Mouse (Mus musculus): Measurements from ENCODE around the gene Cacna2d3. TPM values are rescaled to one million over a fixed set of nuclear protein-coding genes. Genes with fewer than 3 reads are reported as not detected.

Cacna2d3 gene
- polyA plus RNA-seq, 1 experiment from 2014 or later: 0.92 TPM

- Histone ChIP-seq H3K9me3 (ENCODE audit: control insufficient read depth, low read length) (no peaks in the 10 kb centered on the region), H3K27ac (ENCODE audit: low read length) (no peak overlapping the region), H3K9ac (ENCODE audit: low read depth, low read length) (no peak overlapping the region), H3K36me3 (ENCODE audit: control insufficient read depth, insufficient read depth, low read length) (no peaks in the 10 kb centered on the region), H3K27me3 (replicated peaks; ENCODE audit: control insufficient read depth, insufficient read depth, low read length) (no peaks in the 10 kb centered on the region), H3K4me1 (ENCODE audit: control insufficient read depth, insufficient read depth, low read length) (0 out of 2 replicates have a peak, but pooled peaks cover 4% of the 10 kb centered on the region), H3K4me3 (ENCODE audit: low read length) (no peak overlapping the region), H3K4me2 (ENCODE audit: low read depth, low read length) (no peak overlapping the region)
- no peak for ATAC-seq
Observed at GRCm38 (mm10) chr14:29273890-29274289, 447.8 kb downstream of the Cacna2d3 start.

DNA sequence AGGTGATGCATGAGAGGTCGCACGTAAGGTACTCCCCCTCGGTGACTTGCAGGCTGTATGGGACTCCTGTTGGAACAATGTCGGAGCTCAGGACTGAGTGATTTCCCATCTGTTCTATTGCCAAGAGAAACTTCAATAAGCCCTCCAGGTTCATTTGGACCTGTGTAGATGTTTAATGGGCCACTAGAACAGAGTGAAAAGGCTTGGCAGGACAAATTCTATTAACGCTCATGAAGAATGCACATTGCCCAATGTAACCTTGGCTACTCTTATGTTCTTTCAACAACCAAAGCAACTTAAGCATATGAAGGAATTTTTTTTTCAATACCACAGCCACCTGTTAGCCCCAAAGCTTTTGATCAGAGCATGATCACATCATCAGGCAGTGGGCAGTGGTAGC is 451.1 kb downstream of the Cacna2d3 start:
- no peak overlapping the region for H3K27ac ChIP-seq (ENCODE audit: low read length)
- no peaks in the 10 kb centered on the region for H3K4me1 ChIP-seq (ENCODE audit: control insufficient read depth, insufficient read depth, low read length)
- no peak for ATAC-seq
- no peak overlapping the region for H3K9ac ChIP-seq (ENCODE audit: low read depth, low read length)
- WGBS: 89% methylated on average over 5 of the region's 5 CpGs
- H3K4me2 ChIP-seq (ENCODE audit: low read depth, low read length): no peak overlapping the region
- H3K27me3 ChIP-seq (replicated peaks; ENCODE audit: control insufficient read depth, insufficient read depth, low read length): no peaks in the 10 kb centered on the region
- no peaks in the 10 kb centered on the region for H3K9me3 ChIP-seq (ENCODE audit: control insufficient read depth, low read length)
- H3K36me3 ChIP-seq (ENCODE audit: control insufficient read depth, insufficient read depth, low read length): no peaks in the 10 kb centered on the region
- no peak overlapping the region for H3K4me3 ChIP-seq (ENCODE audit: low read length)

GRCm38 (mm10) chr14:29269816-29270215 is 451.8 kb downstream of the Cacna2d3 start:
- Histone ChIP-seq H3K9ac (ENCODE audit: low read depth, low read length) (no peak overlapping the region), H3K4me2 (ENCODE audit: low read depth, low read length) (no peak overlapping the region), H3K9me3 (ENCODE audit: control insufficient read depth, low read length) (no peaks in the 10 kb centered on the region), H3K36me3 (ENCODE audit: control insufficient read depth, insufficient read depth, low read length) (no peaks in the 10 kb centered on the region), H3K27me3 (replicated peaks; ENCODE audit: control insufficient read depth, insufficient read depth, low read length) (no peaks in the 10 kb centered on the region), H3K4me3 (ENCODE audit: low read length) (no peak overlapping the region), H3K4me1 (ENCODE audit: control insufficient read depth, insufficient read depth, low read length) (no peaks in the 10 kb centered on the region), H3K27ac (ENCODE audit: low read length) (no peak overlapping the region)
- 53% methylated on average over 2 of the region's 2 CpGs for WGBS
- no peak for ATAC-seq

GRCm38 (mm10) chr14:29268609-29269008 is 453.1 kb downstream of the Cacna2d3 start:
- H3K9ac ChIP-seq (ENCODE audit: low read depth, low read length): no peak overlapping the region
- H3K9me3 ChIP-seq (ENCODE audit: control insufficient read depth, low read length): no peaks in the 10 kb centered on the region
- no peaks in the 10 kb centered on the region for H3K4me1 ChIP-seq (ENCODE audit: control insufficient read depth, insufficient read depth, low read length)
- no peaks in the 10 kb centered on the region for H3K27me3 ChIP-seq (replicated peaks; ENCODE audit: control insufficient read depth, insufficient read depth, low read length)
- no peak overlapping the region for H3K4me2 ChIP-seq (ENCODE audit: low read depth, low read length)
- 47% methylated on average over 5 of the region's 5 CpGs for WGBS
- no peaks in the 10 kb centered on the region for H3K36me3 ChIP-seq (ENCODE audit: control insufficient read depth, insufficient read depth, low read length)
- no peak overlapping the region for H3K27ac ChIP-seq (ENCODE audit: low read length)
- H3K4me3 ChIP-seq (ENCODE audit: low read length): no peak overlapping the region
- no peak for ATAC-seq

GRCm38 (mm10) chr14:29267233-29267874 is 454.3 kb downstream of the Cacna2d3 start:
- no peaks in the 10 kb centered on the region for H3K36me3 ChIP-seq (ENCODE audit: control insufficient read depth, insufficient read depth, low read length)
- H3K4me3 ChIP-seq (ENCODE audit: low read length): no peak overlapping the region
- peak; percentile 60 for ATAC-seq
- no peaks in the 10 kb centered on the region for H3K4me1 ChIP-seq (ENCODE audit: control insufficient read depth, insufficient read depth, low read length)
- WGBS: 53% methylated on average over 5 of the region's 5 CpGs
- no peaks in the 10 kb centered on the region for H3K9me3 ChIP-seq (ENCODE audit: control insufficient read depth, low read length)
- H3K27me3 ChIP-seq (replicated peaks; ENCODE audit: control insufficient read depth, insufficient read depth, low read length): no peaks in the 10 kb centered on the region
- H3K4me2 ChIP-seq (ENCODE audit: low read depth, low read length): no peak overlapping the region
- no peak overlapping the region for H3K9ac ChIP-seq (ENCODE audit: low read depth, low read length)
- no peak overlapping the region for H3K27ac ChIP-seq (ENCODE audit: low read length)

DNA sequence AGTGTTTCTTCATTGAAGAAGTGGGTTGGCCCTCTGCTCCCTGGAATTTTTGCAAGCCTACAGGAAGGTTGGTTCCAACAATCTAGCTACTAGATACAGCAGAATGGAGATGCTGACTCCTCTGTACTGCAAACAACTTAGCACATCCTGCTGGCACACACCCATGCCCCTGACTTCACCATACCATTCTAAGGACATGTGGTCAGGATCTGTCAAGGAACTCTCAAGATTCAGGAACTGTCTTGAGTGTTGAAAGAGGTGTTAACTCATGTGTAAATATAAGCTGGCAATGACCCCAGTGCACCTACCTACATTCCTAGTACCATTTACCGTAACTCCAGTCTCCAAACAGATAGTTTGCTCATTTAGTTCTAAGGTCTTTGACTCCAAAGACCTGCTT is 461.0 kb downstream of the Cacna2d3 start:
- no peak overlapping the region for H3K4me3 ChIP-seq (ENCODE audit: low read length)
- 90% methylated on average over 1 of the region's 1 CpGs for WGBS
- no peak overlapping the region for H3K9ac ChIP-seq (ENCODE audit: low read depth, low read length)
- no peaks in the 10 kb centered on the region for H3K27me3 ChIP-seq (replicated peaks; ENCODE audit: control insufficient read depth, insufficient read depth, low read length)
- H3K4me2 ChIP-seq (ENCODE audit: low read depth, low read length): no peak overlapping the region
- no peaks in the 10 kb centered on the region for H3K9me3 ChIP-seq (ENCODE audit: control insufficient read depth, low read length)
- ATAC-seq: no peak
- no peaks in the 10 kb centered on the region for H3K36me3 ChIP-seq (ENCODE audit: control insufficient read depth, insufficient read depth, low read length)
- no peaks in the 10 kb centered on the region for H3K4me1 ChIP-seq (ENCODE audit: control insufficient read depth, insufficient read depth, low read length)
- no peak overlapping the region for H3K27ac ChIP-seq (ENCODE audit: low read length)

GRCm38 (mm10) chr14:29243516-29243915 is 478.1 kb downstream of the Cacna2d3 start:
- Histone ChIP-seq H3K36me3 (ENCODE audit: control insufficient read depth, insufficient read depth, low read length) (no peaks in the 10 kb centered on the region), H3K9me3 (ENCODE audit: control insufficient read depth, low read length) (no peaks in the 10 kb centered on the region), H3K27me3 (replicated peaks; ENCODE audit: control insufficient read depth, insufficient read depth, low read length) (no peaks in the 10 kb centered on the region), H3K27ac (ENCODE audit: low read length) (no peak overlapping the region), H3K4me1 (ENCODE audit: control insufficient read depth, insufficient read depth, low read length) (no peaks in the 10 kb centered on the region), H3K4me3 (ENCODE audit: low read length) (no peak overlapping the region), H3K4me2 (ENCODE audit: low read depth, low read length) (no peak overlapping the region), H3K9ac (ENCODE audit: low read depth, low read length) (no peak overlapping the region)
- ATAC-seq: no peak
- WGBS: 70% methylated on average over 2 of the region's 2 CpGs

DNA sequence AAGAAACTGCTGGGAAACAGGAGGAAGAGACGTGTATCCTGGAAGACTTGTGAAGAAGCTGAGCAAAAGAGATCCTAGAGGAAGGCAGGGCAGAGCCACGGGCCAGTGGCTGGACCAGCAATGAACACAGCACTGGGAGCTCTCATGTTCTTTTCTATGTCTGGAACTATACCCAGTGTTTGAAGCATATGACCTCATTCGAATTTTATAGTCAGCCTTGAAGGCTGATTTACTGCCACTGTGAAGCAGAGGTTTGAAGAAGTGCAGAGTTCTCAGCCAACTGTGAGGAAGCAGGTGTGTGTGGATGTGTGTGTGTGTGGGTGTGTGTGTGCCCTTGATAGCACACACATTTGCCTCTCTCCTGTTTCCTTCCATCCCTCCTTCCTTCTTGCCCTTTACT is 483.2 kb downstream of the Cacna2d3 start:
- Histone ChIP-seq H3K9ac (ENCODE audit: low read depth, low read length) (no peak overlapping the region), H3K9me3 (ENCODE audit: control insufficient read depth, low read length) (no peaks in the 10 kb centered on the region), H3K27ac (ENCODE audit: low read length) (no peak overlapping the region), H3K27me3 (replicated peaks; ENCODE audit: control insufficient read depth, insufficient read depth, low read length) (no peaks in the 10 kb centered on the region), H3K36me3 (ENCODE audit: control insufficient read depth, insufficient read depth, low read length) (no peaks in the 10 kb centered on the region), H3K4me1 (ENCODE audit: control insufficient read depth, insufficient read depth, low read length) (no peaks in the 10 kb centered on the region), H3K4me2 (ENCODE audit: low read depth, low read length) (no peak overlapping the region), H3K4me3 (ENCODE audit: low read length) (no peak overlapping the region)
- no peak for ATAC-seq
- WGBS: 49% methylated on average over 3 of the region's 3 CpGs

DNA sequence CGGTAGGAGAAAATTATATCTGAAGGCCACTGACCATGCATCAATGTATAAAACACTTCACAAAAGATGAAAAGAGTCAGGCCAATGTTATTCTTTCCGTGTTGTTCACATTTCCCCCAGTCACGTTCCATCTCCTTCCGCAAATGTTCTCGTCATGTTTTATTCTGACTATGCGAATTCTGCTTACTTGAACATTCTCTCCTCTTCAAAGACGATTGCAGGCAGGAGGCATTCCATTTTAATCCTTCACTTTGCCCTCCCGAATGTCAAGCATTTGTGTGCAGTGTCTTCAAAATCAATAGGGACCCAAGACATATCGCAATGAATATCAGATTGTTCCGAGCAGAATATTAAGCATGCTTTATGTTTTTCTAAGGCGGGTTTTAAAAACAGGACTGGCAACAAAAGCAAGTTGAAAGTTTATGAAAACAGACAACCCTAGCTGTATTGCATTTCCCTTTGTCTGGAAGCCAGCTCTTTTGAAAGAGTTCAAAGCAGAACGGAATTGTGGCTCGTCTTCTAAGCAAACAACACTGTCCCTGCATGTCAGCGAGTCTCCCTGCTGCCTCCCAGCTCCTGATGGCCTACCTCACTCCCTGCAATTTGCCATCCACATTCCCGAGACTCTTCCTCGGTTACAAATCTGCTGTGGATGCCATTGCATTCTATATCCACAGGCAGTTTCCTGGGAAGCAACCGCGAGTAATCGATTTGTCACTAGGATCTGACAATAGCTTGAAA is 492.5 kb downstream of the Cacna2d3 start:
- Histone ChIP-seq H3K4me1 (ENCODE audit: control insufficient read depth, insufficient read depth, low read length) (no peaks in the 10 kb centered on the region), H3K27ac (ENCODE audit: low read length) (no peak overlapping the region), H3K9me3 (ENCODE audit: control insufficient read depth, low read length) (no peaks in the 10 kb centered on the region), H3K4me3 (ENCODE audit: low read length) (no peak overlapping the region), H3K36me3 (ENCODE audit: control insufficient read depth, insufficient read depth, low read length) (no peaks in the 10 kb centered on the region), H3K4me2 (ENCODE audit: low read depth, low read length) (no peak overlapping the region), H3K9ac (ENCODE audit: low read depth, low read length) (no peak overlapping the region), H3K27me3 (replicated peaks; ENCODE audit: control insufficient read depth, insufficient read depth, low read length) (no peaks in the 10 kb centered on the region)
- ATAC-seq: no peak
- WGBS: 58% methylated on average over 19 of the region's 19 CpGs

All from intestine, embryonic 16.5 days (tissue).